Mouse (Mus musculus): ENCODE measurements around the gene Hs6st3.
"Not testable (repeated sequence)": the region's sequence is repeated elsewhere in the genome, so short reads cannot be mapped to it uniquely, and the experiment has no call there.

The Hs6st3 gene

DNA sequence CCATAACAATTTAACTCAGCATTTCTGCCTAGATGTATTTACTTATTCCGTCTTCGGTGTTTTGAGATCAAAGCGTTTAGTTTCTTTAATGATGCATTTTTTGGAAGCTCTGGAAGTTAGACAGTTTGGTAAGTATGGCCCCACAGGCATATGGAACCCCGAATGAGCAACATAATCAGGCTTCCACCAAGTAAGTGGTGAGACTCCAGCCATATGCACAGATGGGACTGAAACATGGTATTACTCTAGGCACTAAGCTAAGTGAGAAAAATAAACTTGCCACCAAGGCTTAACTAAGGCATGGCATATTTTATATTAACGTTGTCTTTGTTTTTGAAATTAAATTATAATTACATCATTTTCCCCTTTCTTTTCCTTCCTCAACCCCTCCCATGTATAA, 284.8 kb downstream of the Hs6st3 start:
- intact Hi-C loops (cut with DNase I), result no loop called here

DNA sequence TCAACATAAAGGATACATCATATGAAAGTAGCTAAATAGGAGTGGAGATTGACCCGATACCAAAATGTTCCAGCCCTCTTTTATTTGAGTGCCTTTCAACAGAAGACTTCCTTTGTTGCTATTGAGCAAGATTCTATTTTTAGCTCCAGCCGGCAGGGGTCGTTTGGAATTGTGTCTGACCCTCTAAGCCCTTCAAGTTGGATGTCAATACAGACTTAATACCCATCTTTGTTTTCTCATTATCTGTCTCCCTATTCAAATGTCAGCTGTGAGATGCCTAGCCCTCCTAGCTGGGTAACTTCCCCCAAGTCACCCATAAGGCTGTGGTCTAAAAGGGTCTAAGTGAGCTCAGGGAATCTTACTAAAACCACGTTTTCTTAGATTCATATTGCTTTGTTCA, 312.3 kb downstream of the Hs6st3 start:
- intact Hi-C loops (cut with DNase I), result no loop called here

DNA sequence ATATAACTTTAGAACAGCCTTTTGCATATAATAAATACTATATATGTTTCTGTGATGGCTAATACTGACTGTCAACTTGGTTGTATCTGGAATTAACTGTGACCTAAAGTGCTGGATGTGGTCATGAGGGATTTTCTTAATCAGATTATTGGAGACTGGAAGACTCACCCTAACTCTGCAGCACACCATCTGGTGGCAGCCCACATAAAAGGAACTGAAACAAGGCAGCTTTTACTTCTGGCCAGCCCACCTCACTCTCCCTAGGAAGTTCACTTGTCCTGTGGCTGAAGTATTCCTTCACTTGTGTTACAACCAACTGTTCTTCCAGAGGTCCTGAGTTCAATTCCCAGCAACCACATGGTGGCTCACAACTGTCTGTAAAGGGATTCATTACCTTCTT, 313.5 kb downstream of the Hs6st3 start:
- intact Hi-C loops (cut with DNase I), result no loop called here

DNA sequence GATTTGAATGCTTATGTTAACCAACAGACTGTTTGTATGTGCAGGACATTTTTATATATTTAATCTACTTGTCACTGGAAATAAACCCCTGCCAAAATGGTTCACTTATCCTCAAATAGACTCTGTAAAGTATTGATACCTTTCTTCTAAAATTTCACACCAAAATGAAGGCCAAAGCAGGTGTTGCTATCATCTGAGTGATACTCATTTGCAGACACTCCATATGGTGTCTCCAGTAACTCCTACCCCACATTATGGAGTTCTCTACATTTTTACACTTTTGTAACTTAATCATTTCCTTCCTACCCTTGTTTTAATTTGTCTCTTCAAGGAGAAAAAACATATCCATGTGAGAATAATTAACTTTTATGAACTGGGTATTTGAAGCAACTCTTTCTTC, 314.2 kb downstream of the Hs6st3 start:
- intact Hi-C loops (cut with DNase I), result no loop called here

DNA sequence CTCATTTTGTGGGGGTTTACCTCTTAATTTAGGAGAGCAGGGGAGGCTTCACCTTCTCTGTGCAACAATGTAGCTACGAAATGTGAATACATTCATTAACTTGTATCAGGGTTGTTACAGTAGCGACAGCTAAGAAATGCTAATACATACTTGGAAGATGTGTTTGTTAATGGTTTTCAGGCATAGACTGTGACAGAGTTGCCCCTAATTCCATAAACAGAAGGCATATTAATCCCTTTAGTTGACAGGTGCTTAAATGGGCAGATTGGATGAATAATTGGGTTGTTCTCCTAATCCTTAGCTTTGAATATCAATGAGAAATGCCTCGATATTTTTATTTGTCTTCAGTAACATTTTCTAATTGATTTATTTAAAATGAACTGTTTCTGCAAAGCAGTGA, 314.7 kb downstream of the Hs6st3 start:
- intact Hi-C loops (cut with DNase I), result no loop called here

DNA sequence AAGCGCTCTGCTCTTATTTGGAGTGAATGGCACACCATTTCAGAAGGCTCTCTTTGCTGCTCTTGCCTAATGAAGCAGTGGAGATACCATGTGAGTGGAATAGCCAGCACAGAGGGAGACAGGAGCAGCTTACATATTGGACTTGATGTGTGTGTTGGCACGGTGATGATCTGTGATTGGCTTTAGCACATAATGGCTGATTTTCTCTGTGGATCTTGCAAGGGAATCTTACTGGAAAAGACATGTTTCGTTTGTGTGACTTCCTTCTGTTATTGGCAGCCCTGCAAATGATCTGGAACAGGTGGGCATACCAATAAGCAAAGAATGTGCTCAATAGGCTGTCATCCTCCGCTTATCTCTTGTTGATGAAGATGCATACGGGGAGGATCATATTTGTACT, 326.2 kb downstream of the Hs6st3 start:
- intact Hi-C loops (cut with DNase I), result no loop called here

DNA sequence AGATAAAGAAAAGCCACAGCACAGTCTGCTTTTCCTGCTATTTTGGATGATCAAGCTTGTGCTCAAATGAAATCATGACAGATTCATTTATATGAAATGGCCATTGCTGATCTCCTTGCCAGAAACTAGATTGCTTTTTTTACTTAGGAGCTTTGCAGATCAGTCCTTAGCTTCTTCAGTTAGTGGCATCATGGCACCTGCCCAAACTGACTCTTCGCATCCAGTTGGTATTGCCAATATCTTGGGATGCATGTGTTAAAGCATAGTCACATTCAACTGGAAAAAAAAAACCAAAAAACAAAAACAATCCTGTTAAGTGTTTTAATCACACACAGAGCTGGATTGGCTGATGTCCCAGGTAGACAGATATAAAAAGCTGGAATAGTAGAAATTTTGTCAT, 326.7 kb downstream of the Hs6st3 start:
- intact Hi-C loops (cut with DNase I), result no loop called here

DNA sequence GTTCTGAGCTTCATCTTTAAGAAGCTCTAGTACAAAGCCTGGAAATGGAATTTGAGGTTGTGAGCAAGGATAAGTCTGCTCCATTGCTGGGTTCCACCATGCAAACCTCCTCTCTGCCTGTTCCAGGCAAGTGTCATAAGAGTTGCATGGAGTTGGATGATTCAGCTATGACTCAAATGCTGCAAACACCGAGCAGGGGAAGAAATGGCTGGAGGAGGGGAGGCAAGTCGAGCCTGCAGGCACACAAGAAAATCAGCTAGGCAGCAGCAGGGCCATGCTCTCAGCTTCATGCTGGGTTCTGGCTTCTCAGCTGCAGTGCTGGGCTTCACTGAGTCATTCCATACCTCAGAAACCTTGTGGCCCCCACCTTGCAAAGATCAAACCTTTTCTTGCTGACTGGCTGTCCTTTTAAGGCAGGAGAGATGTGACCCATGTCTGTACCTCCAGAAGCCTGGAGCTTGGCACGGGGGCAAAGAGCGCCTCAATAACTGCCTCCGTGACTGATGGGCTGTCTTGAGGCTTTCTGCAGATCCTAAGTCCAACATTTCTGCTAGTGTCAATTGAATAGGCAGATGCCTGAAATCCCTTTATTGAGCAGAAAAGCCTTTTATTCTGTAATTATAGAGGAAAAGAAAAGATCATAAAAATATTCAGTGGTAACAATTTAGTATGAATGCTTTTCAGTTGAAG, 328.9 kb downstream of the Hs6st3 start:
- intact Hi-C loops (cut with DNase I), result no loop called here

DNA sequence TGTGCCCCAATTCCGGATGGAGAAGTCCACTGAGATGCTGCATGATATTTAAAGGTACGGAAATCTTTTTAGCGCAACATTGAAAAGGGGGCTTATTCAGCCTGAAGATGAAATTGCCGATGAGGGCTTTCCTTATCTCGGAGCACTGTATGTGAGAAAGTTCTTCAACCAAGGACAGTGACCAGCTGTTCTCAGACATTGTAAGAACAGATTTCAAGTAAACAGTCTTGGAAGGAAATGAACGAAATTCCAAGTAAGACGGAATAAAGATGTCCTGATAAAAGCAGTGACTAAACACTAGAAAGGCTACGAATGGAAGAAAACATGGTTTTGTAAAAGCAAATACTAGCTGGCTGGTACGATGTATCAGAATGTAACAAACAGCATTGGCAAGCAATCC, 338.4 kb downstream of the Hs6st3 start:
- intact Hi-C loops (cut with DNase I), result no loop called here

DNA sequence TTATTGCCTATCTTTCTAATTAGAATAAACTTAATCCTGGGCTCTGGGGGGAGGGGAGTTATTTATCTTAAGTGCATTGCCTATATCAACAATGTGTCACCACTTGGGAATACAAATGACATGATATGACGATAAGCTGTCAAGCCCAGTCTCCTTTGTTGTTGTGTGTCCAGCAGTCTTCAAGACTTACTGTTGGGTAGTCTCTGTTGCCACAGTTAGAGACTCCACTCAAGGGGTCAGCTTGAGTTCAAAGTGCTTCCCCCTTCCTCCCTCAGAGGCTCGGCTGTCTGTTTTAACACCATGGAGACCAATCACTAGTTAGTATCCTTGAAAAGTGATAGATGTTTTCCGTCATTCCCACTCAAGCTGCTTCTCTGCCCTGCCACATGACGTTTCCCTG, 339.7 kb downstream of the Hs6st3 start:
- intact Hi-C loops (cut with DNase I), result no loop called here

DNA sequence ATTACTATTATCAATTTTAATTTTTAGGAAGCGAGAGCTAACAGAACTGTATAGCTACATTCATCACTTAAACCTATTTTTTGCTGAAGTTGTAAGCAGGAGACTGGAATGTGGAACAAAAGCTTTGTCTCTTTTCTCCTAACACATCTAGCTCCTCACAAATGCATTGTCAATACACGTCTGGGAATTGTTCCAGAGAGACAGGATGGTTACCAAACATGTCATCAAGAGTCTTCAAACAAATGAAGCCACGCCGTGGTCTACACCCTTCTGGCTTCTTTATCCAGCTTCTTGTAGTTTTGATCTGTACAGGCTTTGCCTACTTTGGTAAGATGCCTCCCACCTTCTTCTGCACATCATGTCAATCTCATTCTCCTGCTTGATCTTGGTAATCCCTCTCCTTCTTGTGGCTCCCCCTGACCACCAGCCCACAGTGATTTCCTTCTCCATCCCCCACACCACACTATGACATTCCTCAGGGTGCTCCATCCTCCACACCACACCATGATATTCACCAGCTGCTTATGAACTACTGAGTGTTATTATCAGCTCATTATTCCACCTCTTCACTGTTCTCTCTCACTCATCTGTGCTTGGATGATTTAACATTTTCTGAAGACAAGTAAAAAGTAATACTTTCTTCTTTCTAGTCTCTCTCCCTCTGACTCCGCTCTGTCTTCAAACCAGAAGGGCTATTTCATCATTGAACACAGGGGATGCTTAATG, 351.0 kb downstream of the Hs6st3 start:
- intact Hi-C loops (cut with DNase I), result no loop called here

DNA sequence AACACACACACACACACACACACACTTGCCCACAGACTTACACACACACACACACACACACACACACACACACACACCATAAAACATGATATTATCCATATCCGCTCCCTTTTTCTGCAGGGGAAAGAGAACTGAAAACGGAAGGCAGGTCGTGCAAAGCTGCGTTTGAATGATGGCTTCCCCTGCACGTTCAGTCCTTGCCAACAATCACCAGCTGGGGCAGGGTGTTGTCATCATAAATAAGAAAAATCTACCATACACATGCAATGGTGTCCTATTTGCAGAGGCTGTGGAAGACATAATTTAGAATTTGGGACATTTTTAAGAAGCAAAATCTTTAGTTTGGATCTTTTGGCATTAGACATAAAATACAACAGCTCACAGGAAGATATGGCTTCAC, 382.5 kb downstream of the Hs6st3 start:
- intact Hi-C loops (cut with DNase I), result no loop called here

DNA sequence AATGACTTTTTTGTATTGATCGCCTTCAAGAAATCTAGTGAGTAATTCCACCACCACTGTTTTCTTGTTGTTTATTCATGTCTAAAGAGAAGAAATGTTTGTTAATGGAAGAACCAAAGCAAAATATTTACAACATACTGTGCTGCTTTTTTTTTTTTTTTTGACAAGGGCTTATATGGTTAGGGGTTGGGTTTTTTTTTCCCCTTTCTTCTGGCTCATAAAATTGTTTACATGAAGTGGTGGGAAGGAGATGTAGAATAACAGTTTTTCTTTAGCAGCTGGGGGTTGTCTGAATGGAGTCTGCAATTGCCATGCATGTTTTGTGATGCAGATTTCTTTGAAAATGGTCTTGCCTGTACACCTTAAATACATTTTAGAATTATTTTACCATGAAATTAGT, 382.9 kb downstream of the Hs6st3 start:
- intact Hi-C loops (cut with DNase I), result no loop called here

DNA sequence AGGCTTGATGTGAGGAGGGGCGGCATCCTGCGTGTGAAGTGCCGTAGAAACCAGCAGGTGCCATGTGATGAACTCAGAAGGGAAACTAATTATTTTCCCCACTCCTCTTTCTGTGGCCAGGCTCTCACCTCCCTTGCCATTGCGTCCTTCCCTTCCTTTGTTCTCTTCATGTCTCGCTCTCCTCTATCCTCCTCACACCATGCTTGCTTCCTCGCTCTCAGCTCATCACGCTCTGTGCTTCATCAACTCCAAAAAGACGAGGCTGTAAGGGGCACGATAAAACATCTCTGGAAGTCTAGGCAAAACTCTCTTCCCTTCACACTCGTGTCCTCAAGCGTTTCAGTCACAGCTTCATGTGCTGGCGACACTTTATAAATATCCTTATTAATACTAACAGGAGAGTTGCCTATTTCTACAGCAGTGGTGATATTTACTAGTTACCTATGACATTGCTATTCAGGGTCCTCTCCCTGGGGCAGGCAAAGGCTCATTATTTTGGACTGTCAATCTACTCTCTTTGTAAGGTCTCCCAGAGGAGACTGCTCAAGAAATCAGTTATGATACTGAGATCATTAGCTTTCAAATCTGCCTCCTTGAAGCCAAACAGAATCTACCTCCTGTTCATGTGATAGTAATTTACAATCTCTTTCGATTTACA, 394.9 kb downstream of the Hs6st3 start:
- intact Hi-C loops (cut with DNase I), result no loop called here

DNA sequence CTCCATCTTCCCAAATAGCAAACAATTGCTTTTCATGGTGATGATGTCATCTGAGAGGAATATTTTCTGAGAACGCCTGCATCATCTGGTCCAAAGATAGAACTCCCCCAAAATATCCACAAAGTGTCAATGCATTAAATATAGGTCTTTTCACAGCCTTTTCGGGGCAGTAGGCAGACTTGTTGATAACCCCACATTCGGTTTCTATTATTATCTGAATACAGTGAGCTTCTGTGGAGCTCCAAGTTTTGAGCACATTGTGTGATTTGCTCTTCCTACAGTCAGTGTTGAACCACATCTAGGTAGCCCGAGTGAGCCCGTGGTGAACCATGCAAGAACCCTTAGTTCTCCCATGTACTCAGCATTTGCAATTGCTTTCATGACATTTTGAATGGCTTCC, 402.4 kb downstream of the Hs6st3 start:
- intact Hi-C loops (cut with DNase I), result no loop called here

DNA sequence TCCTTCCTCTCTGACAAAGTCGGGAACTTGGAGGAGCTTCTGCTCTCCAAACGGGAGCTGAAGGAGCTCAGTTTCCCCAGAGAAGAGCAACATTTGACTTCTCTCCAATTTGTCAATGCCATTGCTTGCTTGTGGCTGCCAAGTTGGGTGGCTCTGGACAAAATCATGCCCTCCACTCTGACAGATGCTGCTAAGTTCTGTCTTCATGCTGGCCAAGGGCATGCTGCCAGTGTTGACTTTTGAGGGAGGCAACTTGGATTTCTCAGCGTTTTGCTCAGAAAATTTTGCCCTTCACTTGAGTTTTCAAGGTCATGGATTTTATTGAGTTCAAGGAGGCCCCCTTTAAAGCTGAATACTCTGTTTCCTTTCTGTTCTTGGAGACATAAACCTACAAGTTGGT, 406.5 kb downstream of the Hs6st3 start:
- intact Hi-C loops (cut with DNase I), result no loop called here

DNA sequence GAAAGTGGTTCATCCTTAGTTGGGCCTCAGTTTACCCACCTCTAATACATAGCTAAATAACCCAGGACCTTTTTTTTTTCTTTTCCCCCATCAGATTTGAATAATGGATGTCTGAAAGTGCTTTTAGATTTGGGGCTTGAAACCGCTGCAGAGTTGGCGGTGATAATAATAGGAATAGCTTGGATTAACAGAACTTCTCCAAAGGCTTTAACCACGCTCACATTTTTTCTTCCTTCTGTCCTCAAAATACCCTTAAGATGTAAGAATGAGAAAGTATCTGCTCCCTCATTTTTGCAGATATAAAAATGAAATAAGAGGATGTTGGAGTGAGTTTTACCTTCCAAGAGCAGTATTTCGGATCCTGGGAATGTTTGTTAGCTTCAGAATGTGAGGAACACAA, 420.2 kb downstream of the Hs6st3 start:
- intact Hi-C loops (cut with DNase I), result no loop called here

DNA sequence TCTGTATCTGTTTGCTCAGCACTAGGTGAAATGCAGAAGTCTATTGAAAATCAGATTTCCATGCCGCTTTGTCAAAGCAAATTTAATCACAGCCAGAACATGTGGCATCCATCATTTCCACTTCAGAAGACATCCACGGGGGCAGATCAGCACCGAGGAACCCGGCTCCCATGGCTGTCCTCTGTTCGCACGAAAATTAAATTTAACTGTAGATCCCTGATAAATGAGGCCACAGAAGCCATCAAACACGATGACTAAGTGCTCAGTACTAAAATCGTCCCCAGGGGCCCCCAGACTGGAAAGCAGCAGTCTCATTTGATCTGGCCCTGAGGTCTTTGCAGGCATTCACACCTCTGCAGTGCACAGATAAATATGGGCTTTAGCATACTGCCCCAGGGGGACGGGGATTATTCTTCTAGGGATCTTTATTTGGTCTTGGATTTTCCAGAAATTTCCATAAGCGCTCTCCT, 443.9 kb downstream of the Hs6st3 start:
- intact Hi-C loops (cut with DNase I), result no loop called here

DNA sequence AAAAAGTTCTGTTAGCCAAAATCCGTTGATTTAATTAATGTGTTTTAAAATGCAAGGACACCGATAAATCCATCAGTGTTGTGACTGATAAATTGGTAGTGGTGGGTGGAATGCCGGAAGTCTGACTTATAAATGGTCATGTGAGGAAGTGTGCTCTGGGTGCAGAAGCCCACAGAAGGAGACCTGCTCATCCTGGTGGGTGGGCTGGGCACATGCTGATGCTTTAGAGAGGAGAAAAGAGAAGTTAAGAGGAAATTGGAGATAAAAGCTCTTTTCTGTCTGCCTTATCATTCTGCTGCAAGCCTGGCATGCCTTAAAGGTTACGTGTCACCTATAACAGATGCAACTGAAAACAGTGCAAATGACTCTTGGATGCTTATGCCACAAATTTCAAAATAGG, 446.9 kb downstream of the Hs6st3 start:
- intact Hi-C loops (cut with DNase I), result no loop called here

DNA sequence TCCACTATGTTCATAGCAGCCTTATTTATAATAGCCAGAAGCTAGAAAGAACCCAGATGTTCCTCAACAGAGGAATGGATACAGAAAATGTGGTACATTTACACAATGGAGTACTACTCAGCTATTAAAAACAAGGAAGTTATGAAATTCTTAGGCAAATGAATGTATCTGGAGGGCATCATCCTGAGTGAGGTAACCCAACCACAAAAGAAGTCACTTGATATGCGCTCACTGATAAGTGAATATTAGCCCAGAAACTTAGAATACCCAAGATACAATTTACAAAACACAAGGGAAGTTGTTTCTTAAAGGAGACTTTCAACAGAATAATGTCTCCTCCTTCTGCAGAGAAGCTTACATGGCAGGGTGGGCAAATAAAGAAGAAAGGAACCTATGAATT, 449.2 kb downstream of the Hs6st3 start:
- intact Hi-C loops (cut with DNase I), result not testable (repeated sequence)

DNA sequence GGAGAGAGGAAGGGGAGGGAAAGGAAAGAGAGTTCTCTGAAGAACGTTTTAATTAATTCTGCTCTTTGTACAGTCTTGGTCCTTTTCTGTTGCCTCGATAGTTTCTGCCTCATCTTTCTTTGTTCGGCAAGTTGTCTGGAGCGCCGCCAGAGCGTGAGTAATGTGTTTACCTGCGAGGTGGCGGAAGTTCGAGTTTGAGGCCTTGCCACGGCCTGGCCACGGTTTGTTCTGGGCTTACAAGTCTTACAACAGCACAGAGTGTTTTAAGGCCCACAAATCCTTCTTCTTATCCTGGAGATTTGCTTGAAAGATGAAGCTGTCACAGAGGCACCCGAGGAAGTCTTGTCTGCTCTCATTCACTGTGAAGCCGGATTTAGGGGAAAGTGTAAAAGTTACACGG, 466.2 kb downstream of the Hs6st3 start:
- intact Hi-C loops (cut with DNase I), result no loop called here

DNA sequence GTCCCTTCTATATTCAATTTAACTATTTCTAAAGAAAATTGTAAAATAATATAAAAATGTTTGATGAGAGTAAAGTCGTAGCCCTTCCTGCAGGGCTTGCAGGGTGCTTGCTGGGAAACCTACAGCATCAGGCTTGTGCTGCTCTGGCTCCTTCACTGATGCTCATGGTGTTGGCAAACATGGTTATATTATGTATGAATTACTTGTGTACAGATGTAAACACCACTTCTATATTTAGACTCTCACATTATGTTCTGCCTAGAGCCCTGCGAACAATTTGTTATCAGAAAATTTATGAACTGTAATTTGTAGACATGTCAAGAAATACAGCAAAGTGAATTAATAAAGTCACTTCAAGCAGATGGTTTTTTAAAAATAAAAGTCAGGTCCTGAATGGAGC, 474.7 kb downstream of the Hs6st3 start:
- intact Hi-C loops (cut with DNase I), result no loop called here

DNA sequence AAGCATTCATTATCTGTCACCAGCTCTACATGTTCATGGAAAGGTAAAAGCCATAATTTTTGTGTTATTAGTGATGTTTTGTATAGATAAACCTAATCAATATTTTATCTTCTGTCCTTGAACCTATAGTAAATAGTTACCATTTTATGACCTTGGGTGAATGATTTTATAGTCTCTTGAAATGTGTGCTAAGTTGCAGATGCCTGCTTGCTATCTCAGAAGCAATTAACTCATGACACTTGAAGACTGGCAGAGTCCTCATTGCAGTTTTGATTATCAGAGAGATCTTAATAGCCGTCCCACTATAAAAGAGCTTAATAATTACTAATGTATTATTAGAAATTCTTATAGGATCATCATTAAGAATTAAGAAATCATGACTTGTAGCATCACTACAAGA, 491.0 kb downstream of the Hs6st3 start:
- intact Hi-C loops (cut with DNase I), result no loop called here

Data from adrenal gland (tissue).